20 mouse cellular contexts compared by ENCODE assay signal in the genomic region with DNA sequence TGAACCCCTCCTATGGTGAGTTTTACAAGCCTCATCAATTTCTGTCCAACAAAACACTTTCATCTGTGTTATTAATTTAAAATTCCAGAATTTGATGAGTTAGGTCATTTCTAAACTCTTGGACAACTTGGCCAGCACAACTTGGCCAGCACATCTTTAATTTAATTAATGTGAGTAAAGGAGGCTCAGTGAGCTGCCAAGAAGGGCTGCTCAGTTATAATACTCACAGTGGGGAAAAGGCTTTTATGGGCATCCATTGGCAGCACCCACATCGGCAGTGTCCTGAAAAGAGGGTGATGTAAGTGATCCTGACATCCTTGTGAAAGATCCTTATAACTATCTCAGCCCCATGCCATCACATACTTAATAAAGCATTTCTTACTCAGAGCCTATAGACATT.
"Had no signal": no experiment of that assay in that cellular context is flagged by ENCODE, and none has a peak within 500 bp of the region (broad histone marks: within the 10 kb centered on the region; RNA-seq: fewer than 3 reads in every experiment).

No protein-coding gene starts in this region.

- DNase-seq: gastrocnemius, postnatal 14 days; gastrocnemius, postnatal 36 days; heart, adult 18-20 months; heart, postnatal 14 days; heart, postnatal 36 days; kidney, adult 11 months; kidney, adult 2 months; kidney, adult 9 months; kidney, postnatal 14 days; kidney, postnatal 36 days; layer of hippocampus, adult 9-11 months; layer of hippocampus, postnatal 36 days; left cerebral cortex, postnatal 4 days had no signal

- H3K4me1 ChIP-seq: heart, embryonic 13.5 days; heart, embryonic 15.5 days; hindbrain, embryonic 13.5 days; hindbrain, embryonic 15.5 days; kidney, embryonic 15.5 days; limb, embryonic 13.5 days; limb, embryonic 15.5 days had no signal

- H3K4me3 ChIP-seq: heart, embryonic 13.5 days; heart, embryonic 15.5 days; hindbrain, embryonic 13.5 days; hindbrain, embryonic 15.5 days; kidney, embryonic 15.5 days; limb, embryonic 13.5 days; limb, embryonic 15.5 days had no signal
